Mouse (Mus musculus) kidney, postnatal 0 days (tissue): ENCODE data around the gene Rgs3. TPM values are rescaled to one million over a fixed set of nuclear protein-coding genes. Genes with fewer than 3 reads are reported as not detected.

Source experiments
- ATAC-seq: fragments of 200-750 bp; cut with Nextera tagmentation; replicated peaks from 2 replicates; pipeline ENCODE4 v1.8.0; 2017; ENCODE audit warnings: low read depth, moderate number of reproducible peaks, moderate TSS enrichment, moderate library complexity; ENCODE audit not compliant: low FRiP score
- DNase-seq: peaks from one replicate; pipeline ENCODE4 v3.0.0-alpha.2; 2016; ENCODE audit warnings: low spot score
- H3K27ac ChIP-seq: fragments of 300-500 bp; sonication (generic); 2 replicates; pipeline ENCODE4 v1.5.1; 2014; ENCODE audit warnings: mild to moderate bottlenecking
- H3K27me3 ChIP-seq: fragments of 300-500 bp; sonication (generic); 2 replicates; pipeline ENCODE4 v1.6.1; 2014; ENCODE audit warnings: low read length, mixed read lengths; ENCODE audit not compliant: insufficient read depth
- H3K36me3 ChIP-seq: fragments of 300-500 bp; sonication (generic); 2 replicates; pipeline ENCODE4 v1.6.1; 2014; ENCODE audit warnings: low read length, mixed read lengths; ENCODE audit not compliant: insufficient read depth
- H3K4me1 ChIP-seq: fragments of 300-500 bp; sonication (generic); replicated peaks from 2 replicates; pipeline ENCODE4 v1.6.1; 2014; ENCODE audit warnings: antibody characterized with exemption, low read length, mixed read lengths; ENCODE audit not compliant: insufficient read depth
- H3K4me2 ChIP-seq: fragments of 300-500 bp; sonication (generic); 2 replicates; pipeline ENCODE4 v1.6.1; 2014; ENCODE audit warnings: mild to moderate bottlenecking, low read length, moderate library complexity, mixed read lengths
- H3K4me3 ChIP-seq: fragments of 300-500 bp; sonication (generic); replicated peaks from 2 replicates; pipeline ENCODE4 v1.5.1; 2014; ENCODE audit warnings: low read depth, low read length
- H3K9ac ChIP-seq: fragments of 300-500 bp; sonication (generic); 2 replicates; pipeline ENCODE4 v1.6.1; 2014; ENCODE audit warnings: low read depth, low read length
- H3K9me3 ChIP-seq: fragments of 300-500 bp; sonication (generic); replicated peaks from 2 replicates; pipeline ENCODE4 v1.6.1; 2016; ENCODE audit warnings: low read length, inconsistent platforms, mixed read lengths
- CTCF ChIP-seq: IDR thresholded peaks from 2 replicates; pipeline ENCODE4 v1.5.1; 2016; ENCODE audit warnings: antibody characterized with exemption, low read depth, mild to moderate bottlenecking, moderate library complexity
- WGBS: fragments of 180-500 bp; shearing (Covaris S2); extraction: QIAGEN DNeasy Blood & Tissue Kit; methylation state at CpG from one replicate; pipeline ENCODE4 v1.1.7; 2014; 5-methylcytosine and 5-hydroxymethylcytosine counted together
- polyA plus RNA-seq: library from polyadenylated mRNA; unstranded; fragments of >200 nt; fragmentation: Nextera tagmentation; extraction: Ambion mirVana; gene quantifications from 2 replicates; pipeline ENCODE4 v1.2.1, GENCODE M21; 2015

The Rgs3 gene
- polyA plus RNA-seq, 1 experiment from 2014 or later, result 41.4 TPM

- no peaks in the 10 kb centered on the region for H3K27me3 ChIP-seq
- 83% methylated on average over 11 of the region's 11 CpGs for WGBS
- no peak overlapping the region for H3K4me3 ChIP-seq
- DNase-seq (no peak), ATAC-seq (no peak)
- 0 out of 2 replicates have a peak, but pooled peaks cover 5% of the 10 kb centered on the region for H3K36me3 ChIP-seq
- TF ChIP-seq CTCF, result no peak
- H3K9me3 ChIP-seq, result no peaks in the 10 kb centered on the region
- no peak overlapping the region for H3K4me2 ChIP-seq
- no peak overlapping the region for H3K27ac ChIP-seq
- no peak overlapping the region for H3K9ac ChIP-seq
- peaks cover 7% of the 10 kb centered on the region; the same call in 1 of the 2 replicates for H3K4me1 ChIP-seq
Observed at GRCm38 (mm10) chr4:62694703-62695439, 135.2 kb downstream of the Rgs3 start.

- no peak for ATAC-seq
- Histone ChIP-seq H3K9ac (no peak overlapping the region), H3K27me3 (no peaks in the 10 kb centered on the region)
Observed at GRCm38 (mm10) chr4:62695523-62695922, 135.9 kb downstream of the Rgs3 start.

GRCm38 (mm10) chr4:62695946-62696345 lies 136.3 kb downstream of the Rgs3 start:
- peaks cover 16% of the 10 kb centered on the region for H3K4me1 ChIP-seq
- H3K27me3 ChIP-seq, result no peaks in the 10 kb centered on the region
- TF ChIP-seq CTCF, result peak; percentile 84
- H3K4me2 ChIP-seq, result no peak overlapping the region
- WGBS, result 62% methylated on average over 13 of the region's 13 CpGs
- H3K27ac ChIP-seq, result peak overlapping the region; percentile 37; the same call in 1 of the 2 replicates
- no peaks in the 10 kb centered on the region for H3K36me3 ChIP-seq
- DNase-seq (peak; percentile 84), ATAC-seq (no peak)
- H3K9ac ChIP-seq, result no peak overlapping the region
- H3K9me3 ChIP-seq, result no peaks in the 10 kb centered on the region
- no peak overlapping the region for H3K4me3 ChIP-seq

More at GRCm38 (mm10) chr4:62695523-62695922, 135.9 kb downstream of the Rgs3 start:
- no peaks in the 10 kb centered on the region for H3K9me3 ChIP-seq
- TF ChIP-seq CTCF, result no peak
- no peak overlapping the region for H3K4me2 ChIP-seq
- 0 out of 2 replicates have a peak, but pooled peaks cover 4% of the 10 kb centered on the region for H3K36me3 ChIP-seq
- H3K27ac ChIP-seq, result peak overlapping the region; percentile 37; the same call in 1 of the 2 replicates
- 55% methylated on average over 8 of the region's 8 CpGs for WGBS
- H3K4me3 ChIP-seq, result no peak overlapping the region
- H3K4me1 ChIP-seq, result peaks cover 13% of the 10 kb centered on the region
- DNase-seq, result no peak

DNA sequence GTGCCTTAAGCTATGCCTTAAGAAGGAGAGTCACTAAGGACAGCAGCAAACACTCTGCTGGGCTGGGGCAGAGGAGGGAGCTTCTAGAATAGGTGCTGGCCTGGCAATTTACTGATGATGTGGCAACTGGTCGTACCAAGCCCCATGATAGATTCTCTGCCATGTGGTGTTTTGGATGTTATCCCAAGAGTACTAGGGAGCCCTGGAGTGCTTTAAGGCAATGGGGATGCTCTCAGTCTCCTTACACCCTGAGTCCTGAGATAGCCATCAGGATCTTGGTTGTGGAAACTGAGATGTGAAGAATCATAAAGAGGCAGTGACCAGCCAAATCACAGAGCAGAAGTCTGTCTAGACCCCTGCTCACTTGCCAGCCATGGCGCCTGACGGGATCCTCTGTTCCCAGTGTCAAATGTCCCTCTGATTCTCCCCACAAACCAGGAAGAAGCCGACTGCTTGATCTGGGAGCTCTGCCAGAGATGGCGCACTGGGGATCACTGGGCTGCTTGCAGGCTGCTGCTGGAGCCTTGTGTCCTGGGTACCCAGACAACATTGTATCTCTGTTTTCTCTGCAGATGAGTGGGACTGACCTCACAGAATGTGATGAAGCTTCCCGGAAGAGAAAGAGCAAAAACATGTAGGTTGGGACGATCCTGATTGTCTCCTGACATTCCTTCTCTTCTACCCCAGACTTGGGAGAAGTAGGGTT lies 137.2 kb downstream of the Rgs3 start:
- H3K4me1 ChIP-seq, result peaks cover 16% of the 10 kb centered on the region

DNA sequence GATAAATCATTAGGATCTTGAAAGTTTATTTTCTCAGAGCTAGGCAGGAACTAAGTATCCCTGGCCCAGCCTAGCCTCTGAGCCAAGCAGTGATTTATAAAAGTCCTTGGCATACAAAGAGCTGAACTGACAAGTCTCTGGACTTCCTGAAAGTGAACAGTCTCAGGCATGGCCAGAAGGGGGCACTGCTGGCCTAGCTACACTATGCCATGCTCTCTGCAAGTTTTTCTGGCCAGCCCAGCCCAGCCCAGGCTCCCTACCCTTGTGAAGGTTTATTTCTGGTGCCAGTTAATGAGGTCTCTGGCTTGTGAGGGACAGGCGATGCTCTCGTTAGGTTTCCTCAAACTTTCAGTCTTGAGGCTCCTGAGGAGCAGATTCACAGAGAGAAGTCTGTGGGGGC lies 137.8 kb downstream of the Rgs3 start:
- H3K4me1 ChIP-seq, result peaks cover 16% of the 10 kb centered on the region
- H3K9ac ChIP-seq, result no peak overlapping the region
- peak; percentile 93 for DNase-seq
- H3K36me3 ChIP-seq, result peaks cover 5% of the 10 kb centered on the region; the same call in 1 of the 2 replicates
- 25% methylated on average over 2 of the region's 2 CpGs for WGBS
- TF ChIP-seq CTCF, result peak; percentile 93
- H3K27ac ChIP-seq, result no peak overlapping the region
- no peaks in the 10 kb centered on the region for H3K27me3 ChIP-seq
- no peak overlapping the region for H3K4me3 ChIP-seq
- peak; percentile 46; the same call in 1 of the 2 replicates for ATAC-seq
- no peak overlapping the region for H3K4me2 ChIP-seq
- H3K9me3 ChIP-seq, result no peaks in the 10 kb centered on the region

More for the DNA sequence above, 137.2 kb downstream of the Rgs3 start:
- WGBS, result 55% methylated on average over 7 of the region's 7 CpGs
- ATAC-seq (no peak), DNase-seq (no peak)
- Histone ChIP-seq H3K27ac (0 out of 2 replicates have a peak overlapping the region, but pooled peaks have one; percentile 21), H3K36me3 (peaks cover 5% of the 10 kb centered on the region; the same call in 1 of the 2 replicates), H3K9ac (no peak overlapping the region), H3K9me3 (no peaks in the 10 kb centered on the region), H3K27me3 (no peaks in the 10 kb centered on the region), H3K4me2 (no peak overlapping the region), H3K4me3 (no peak overlapping the region)
- no peak for TF ChIP-seq CTCF

DNA sequence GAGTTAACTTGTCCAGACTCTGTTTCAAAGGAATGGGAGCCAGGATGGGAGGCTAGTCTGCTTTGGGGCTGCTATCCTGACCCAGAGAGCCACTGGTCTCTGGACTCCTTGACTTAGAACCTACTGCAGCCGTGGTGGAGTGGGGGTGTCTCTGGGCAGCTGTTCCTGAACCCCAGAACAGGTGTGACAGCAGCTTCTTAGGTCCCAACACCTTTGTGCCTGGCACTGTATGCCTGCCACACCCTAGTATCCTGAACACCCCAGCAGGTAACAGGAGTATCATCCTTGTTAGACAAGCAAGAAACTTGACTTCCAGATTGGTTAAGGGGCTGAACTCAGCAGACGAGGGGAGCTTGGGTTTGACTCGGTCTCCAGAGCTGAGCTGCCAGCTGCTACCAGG lies 138.9 kb downstream of the Rgs3 start:
- H3K4me3 ChIP-seq, result no peak overlapping the region
- DNase-seq (no peak), ATAC-seq (no peak)
- 70% methylated on average over 3 of the region's 3 CpGs for WGBS
- no peaks in the 10 kb centered on the region for H3K27me3 ChIP-seq
- no peak overlapping the region for H3K9ac ChIP-seq
- H3K4me2 ChIP-seq, result no peak overlapping the region
- peaks cover 21% of the 10 kb centered on the region for H3K4me1 ChIP-seq
- peaks cover 11% of the 10 kb centered on the region for H3K36me3 ChIP-seq
- no peak for TF ChIP-seq CTCF
- H3K9me3 ChIP-seq, result no peaks in the 10 kb centered on the region
- no peak overlapping the region for H3K27ac ChIP-seq
